Comparison of ENCODE assay signal across 9 mouse cellular contexts in the genomic region with DNA sequence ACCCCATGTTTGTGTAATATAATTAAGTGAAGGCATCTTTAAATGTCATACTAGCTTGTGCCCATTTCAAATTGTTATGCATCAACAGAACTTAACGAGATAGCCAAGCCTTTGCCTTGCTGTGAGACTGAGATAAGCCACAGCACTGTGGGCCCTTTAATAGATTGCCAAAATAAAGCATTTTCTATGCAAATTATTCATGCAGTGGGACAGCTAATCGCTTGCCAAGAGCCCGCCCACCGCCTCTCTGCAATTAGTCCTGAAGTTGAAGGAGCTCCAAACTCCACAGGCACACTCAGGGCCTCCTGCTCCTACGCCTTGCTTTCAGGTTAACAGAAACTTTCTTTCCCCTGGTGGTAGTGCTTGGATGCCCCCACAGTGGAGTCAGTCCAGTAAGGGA. TPM values are rescaled to one million over a fixed set of nuclear protein-coding genes. Genes with fewer than 3 reads are reported as not detected.
A peak's percentile ranks its signal among the peaks of the same experiment; 100 is the strongest.
DNase-seq lines count a peak whose midpoint lies in the region; ATAC-seq and TF ChIP-seq lines count a peak whose summit lies in the region.
"Had no signal": no experiment of that assay in that cellular context is flagged by ENCODE, and none has a peak within 500 bp of the region (broad histone marks: within the 10 kb centered on the region; RNA-seq: fewer than 3 reads in every experiment).

No protein-coding gene starts in this region.

- 62% methylated on average over 5 of the region's 5 CpGs for WGBS in bone marrow, adult 2 months
- WGBS in liver, embryonic 16.5 days (ENCODE audit: insufficient replicate concordance): 15% methylated on average over 5 of the region's 5 CpGs

- H3K27ac ChIP-seq in MEL (ENCODE audit: control insufficient read depth, low read depth, low read length): peak overlapping the region; percentile 70
- peak overlapping the region; percentile 21; the same call in 1 of the 2 replicates for H3K27ac ChIP-seq in bone marrow, adult 2 months (ENCODE audit: control insufficient read depth, insufficient read depth, low read depth, low read length, poor library complexity)
- H3K27ac ChIP-seq in liver, embryonic 16.5 days (ENCODE audit: low read length): peak overlapping the region; percentile 84

- H3K36me3 ChIP-seq in MEL (ENCODE audit: control insufficient read depth in 1 of 2, insufficient read depth in 2 of 2, low read length in 2 of 2): peaks cover 0 to 31% of the 10 kb centered on the region in 2 experiments; a peak in 2 of 4 replicates
- H3K36me3 ChIP-seq in liver, embryonic 16.5 days (ENCODE audit: control insufficient read depth, insufficient read depth): no peaks in the 10 kb centered on the region

- no peak for TF ChIP-seq POLR2A in MEL (IDR thresholded peaks at IDR 0.05; ENCODE audit: control insufficient read depth in 1 of 2, insufficient read depth in 1 of 2, low read depth in 1 of 2, low read length in 2 of 2, poor library complexity in 1 of 2)
- no peak for TF ChIP-seq POLR2A in bone marrow, adult 2 months (IDR thresholded peaks at IDR 0.05; ENCODE audit: borderline replicate concordance, control insufficient read depth, low read depth, low read length)

- TF ChIP-seq CTCF in MEL (IDR thresholded peaks at IDR 0.05 in 2 of 3, conservative IDR thresholded peaks at IDR 0.05 in 1 of 3; ENCODE audit: control insufficient read depth in 1 of 3, insufficient read depth in 1 of 3, low read depth in 2 of 3, low read length in 3 of 3, poor library complexity in 1 of 3, severe bottlenecking in 1 of 3): no peak
- no peak for TF ChIP-seq CTCF in bone marrow, adult 2 months (IDR thresholded peaks at IDR 0.05; ENCODE audit: control insufficient read depth, insufficient read depth, low read length)

- H3K9ac ChIP-seq in MEL (ENCODE audit: control insufficient read depth, low read depth, low read length, poor library complexity, severe bottlenecking): 0 out of 2 replicates have a peak overlapping the region, but pooled peaks have one; percentile 33
- peak overlapping the region; percentile 40 for H3K9ac ChIP-seq in liver, embryonic 16.5 days (ENCODE audit: low read depth, low read length)

- H3K4me1 ChIP-seq in MEL (ENCODE audit: control insufficient read depth in 1 of 2, insufficient read depth in 2 of 2, low read length in 2 of 2): peaks cover 30 to 52% of the 10 kb centered on the region in 2 experiments
- peaks cover 1% of the 10 kb centered on the region; the same call in 1 of the 2 replicates for H3K4me1 ChIP-seq in bone marrow, adult 2 months (ENCODE audit: control insufficient read depth, insufficient read depth, low read length)
- H3K4me1 ChIP-seq in liver, embryonic 16.5 days (ENCODE audit: control insufficient read depth, low read depth, low read length): peaks cover 54% of the 10 kb centered on the region

- no peak for TF ChIP-seq RAD21 in MEL (IDR thresholded peaks at IDR 0.05; ENCODE audit: low read depth, low read length)

- H3K9me3 ChIP-seq in MEL (replicated peaks; ENCODE audit: insufficient read depth, low read length): no peaks in the 10 kb centered on the region
- no peaks in the 10 kb centered on the region for H3K9me3 ChIP-seq in liver, embryonic 16.5 days (replicated peaks; ENCODE audit: control insufficient read depth, low read length)

- no peaks in the 10 kb centered on the region for H3K27me3 ChIP-seq in MEL (ENCODE audit: control insufficient read depth in 1 of 2, insufficient read depth in 2 of 2, low read length in 2 of 2)
- H3K27me3 ChIP-seq in liver, embryonic 16.5 days (ENCODE audit: control insufficient read depth, insufficient read depth, low read depth, low read length): no peaks in the 10 kb centered on the region

- ATAC-seq in liver, embryonic 16.5 days (ENCODE audit: low read depth): peak; percentile 81

- TF ChIP-seq EP300 in MEL (IDR thresholded peaks at IDR 0.05; ENCODE audit: low read depth in 1 of 2, low read length in 2 of 2): peak; percentile 89 to 94

- H3K4me3 ChIP-seq in MEL (ENCODE audit: control insufficient read depth in 1 of 2, insufficient read depth in 1 of 2, low read depth in 2 of 2, low read length in 2 of 2): no peak overlapping the region
- no peak overlapping the region for H3K4me3 ChIP-seq in bone marrow, adult 2 months (replicated peaks; ENCODE audit: control insufficient read depth, low read depth, low read length)
- H3K4me3 ChIP-seq in liver, embryonic 16.5 days (ENCODE audit: low read depth, low read length): peak overlapping the region; percentile 6; the same call in 1 of the 2 replicates
- H3K4me3 ChIP-seq: myocyte had no signal

- peak; percentile 88 for DNase-seq in MEL (ENCODE audit: low read depth, low spot score)
- peak; percentile 75 for DNase-seq in layer of hippocampus, adult 11-12 months (ENCODE audit: low spot score)
- no peak for DNase-seq in thymus, postnatal 10 days (ENCODE audit: low spot score in 2 of 2)
- DNase-seq in adrenal gland, postnatal 25 days: no peak
- DNase-seq in heart, adult 9 months (ENCODE audit: low spot score in 2 of 2): no peak
- DNase-seq: adrenal gland, postnatal 36 days had no signal

- H3K4me2 ChIP-seq in liver, embryonic 16.5 days (ENCODE audit: low read depth, low read length): peak overlapping the region; percentile 48

- no peaks in the 10 kb centered on the region for H3K79me2 ChIP-seq in MEL (ENCODE audit: control insufficient read depth, insufficient read depth, low read length, poor library complexity)

TF ChIP-seq in MEL, 35 proteins besides CTCF, POLR2A, EP300 and RAD21:
- TF ChIP-seq MYB (IDR thresholded peaks at IDR 0.05; ENCODE audit: low read depth, low read length) (peak; percentile 60), SIN3A (IDR thresholded peaks at IDR 0.05; ENCODE audit: low read length) (peak; percentile 86), TCF12 (IDR thresholded peaks at IDR 0.05; ENCODE audit: low read depth, low read length) (peak; percentile 96), POLR2AphosphoS2 (IDR thresholded peaks at IDR 0.05; ENCODE audit: low read length) (peak; percentile 35; the same call in 1 of the 2 replicates), ETS1 (IDR thresholded peaks at IDR 0.05; ENCODE audit: low read depth, low read length) (peak; percentile 86), BHLHE40 (IDR thresholded peaks at IDR 0.05; ENCODE audit: borderline replicate concordance, low read depth, low read length) (no peak; the same call in 1 of the 2 replicates), TAL1 (IDR thresholded peaks at IDR 0.05; ENCODE audit: low read length) (peak; percentile 82), ZMIZ1 (IDR thresholded peaks at IDR 0.05; ENCODE audit: low read depth, low read length) (peak; percentile 60; the same call in 1 of the 2 replicates), ZNF384 (IDR thresholded peaks at IDR 0.05; ENCODE audit: low read depth, low read length) (peak; percentile 55), RCOR1 (IDR thresholded peaks at IDR 0.05; ENCODE audit: low read depth, low read length) (peak; percentile 73; the same call in 1 of the 2 replicates), KAT2A (conservative IDR thresholded peaks at IDR 0.05; ENCODE audit: low read depth, low read length) (peak; percentile 28; the same call in 1 of the 2 replicates), GATA1 (IDR thresholded peaks at IDR 0.05; ENCODE audit: low read depth, low read length) (peak; percentile 92), NELFE (IDR thresholded peaks at IDR 0.05; ENCODE audit: low read depth, low read length) (no peak), USF2 (IDR thresholded peaks at IDR 0.05; ENCODE audit: borderline replicate concordance in 1 of 2, insufficient read depth in 1 of 2, low read depth in 1 of 2, low read length in 2 of 2) (no peak), TBP (IDR thresholded peaks at IDR 0.05; ENCODE audit: low read depth, low read length) (peak; percentile 62; the same call in 1 of the 2 replicates), MYC (IDR thresholded peaks at IDR 0.05; ENCODE audit: low read depth, low read length) (no peak)
TF ChIP-seq in MEL: peak in this region for 12.

RNA-seq across cellular contexts. Expression of a gene that starts 27.9 kb away (rescaled TPM):
- total RNA-seq in MEL (2012; rRNA removed): not detected in 2 replicates
- not detected for polyA plus RNA-seq in MEL (2012; ENCODE audit: insufficient read depth in 1 of 2, insufficient read length in 2 of 2, low read depth in 1 of 2, low replicate concordance in 2 of 2, missing spikeins in 1 of 2)
- 2.4 TPM in 1 of 2 replicates, not detected in the other for polyA plus RNA-seq in bone marrow, adult 2 months (2011; ENCODE audit: insufficient read depth, insufficient read length, low replicate concordance, missing spikeins)
- polyA plus RNA-seq in liver, embryonic 16.5 days (2015; fragmentation: Nextera tagmentation; extraction: Ambion mirVana): 0.25 and 0.47 TPM in 2 replicates
- total RNA-seq in adrenal gland, postnatal 25 days (2021): 31.9 and 37.8 TPM in 2 replicates
- polyA plus RNA-seq: myocyte had no signal

Comparison
In these comparisons a context has a peak if more than half of its experiments do, and no peak if none do; other contexts are left out.
1. DNase-seq: peak in MEL (single experiment) and layer of hippocampus, adult 11-12 months (single experiment); none in thymus, postnatal 10 days (0 of 2), adrenal gland, postnatal 25 days (single experiment) and heart, adult 9 months (0 of 2).
2. H3K27ac ChIP-seq: peak in every context shown above with its lines; median percentile 84 in liver, embryonic 16.5 days; 70 in MEL; 21 in bone marrow, adult 2 months.